Mouse (Mus musculus): ENCODE data around the gene Arl2bp. TPM values are rescaled to one million over a fixed set of nuclear protein-coding genes. Genes with fewer than 3 reads are reported as not detected.
A peak's percentile ranks its signal among the peaks of the same experiment; 100 is the strongest.

The Arl2bp gene
- polyA plus RNA-seq, 1 experiment from 2014 or later: 21.3 TPM

DNA sequence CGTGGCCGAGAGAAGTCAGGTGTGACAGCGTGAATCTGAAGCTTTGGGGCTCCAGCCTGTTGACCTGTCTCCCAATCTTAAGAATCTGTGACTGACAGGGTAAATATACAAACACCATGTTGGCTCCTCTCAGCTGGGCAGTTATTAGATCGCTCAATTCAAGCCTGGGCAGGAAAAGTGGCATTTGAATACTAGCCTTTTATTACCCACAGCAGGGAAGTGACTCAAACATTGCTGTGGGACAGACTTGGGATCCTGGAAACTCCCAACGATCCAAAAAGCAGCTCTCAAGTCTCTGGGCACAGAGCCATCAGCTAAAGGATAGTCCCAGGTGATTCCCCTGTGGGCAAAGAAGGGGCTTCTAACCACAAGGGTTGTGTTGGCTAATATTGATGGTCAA is 48.2 kb downstream of the Arl2bp start:
- H3K9ac ChIP-seq (replicated peaks): no peak overlapping the region
- no peaks in the 10 kb centered on the region for H3K27me3 ChIP-seq (ENCODE audit: insufficient read depth, low read length)
- H3K9me3 ChIP-seq (ENCODE audit: low read length): no peaks in the 10 kb centered on the region
- DNase-seq (no peak), ATAC-seq (no peak)
- WGBS (ENCODE audit: insufficient replicate concordance): 41% methylated on average over 5 of the region's 5 CpGs
- no peak overlapping the region for H3K27ac ChIP-seq (ENCODE audit: low read depth)
- no peak overlapping the region for H3K4me2 ChIP-seq (ENCODE audit: low read depth, low read length)
- TF ChIP-seq EP300 (IDR thresholded peaks at IDR 0.05; ENCODE audit: low read depth) (no peak), CTCF (IDR thresholded peaks at IDR 0.05; ENCODE audit: low read depth) (no peak)
- peaks cover 4% of the 10 kb centered on the region; the same call in 1 of the 2 replicates for H3K4me1 ChIP-seq (ENCODE audit: insufficient read depth)
- H3K36me3 ChIP-seq (replicated peaks; ENCODE audit: insufficient read depth, low read length): no peaks in the 10 kb centered on the region
- no peak overlapping the region for H3K4me3 ChIP-seq (ENCODE audit: low read depth, low read length)

DNA sequence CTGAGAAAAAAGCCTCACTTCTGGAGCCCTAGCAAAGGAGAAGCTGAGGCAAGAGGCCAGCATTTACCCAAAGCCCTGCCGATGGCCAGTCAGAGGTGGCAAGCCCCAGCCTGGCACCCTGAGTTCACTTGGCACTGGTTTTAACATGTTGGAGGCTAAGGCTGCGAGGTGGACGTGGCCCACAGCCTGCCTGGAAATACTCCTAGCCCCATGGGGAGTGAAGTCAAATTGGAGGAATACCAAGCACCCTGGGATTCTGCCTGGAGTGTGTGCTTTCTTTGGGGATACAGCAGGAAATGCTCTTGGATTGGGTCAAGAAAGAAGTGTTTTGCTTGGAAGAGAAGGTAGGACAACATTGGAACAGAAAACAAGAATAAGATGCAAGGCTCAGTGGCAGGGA is 49.5 kb downstream of the Arl2bp start:
- WGBS (ENCODE audit: insufficient replicate concordance): 69% methylated on average over 3 of the region's 3 CpGs
- no peak for ATAC-seq

DNA sequence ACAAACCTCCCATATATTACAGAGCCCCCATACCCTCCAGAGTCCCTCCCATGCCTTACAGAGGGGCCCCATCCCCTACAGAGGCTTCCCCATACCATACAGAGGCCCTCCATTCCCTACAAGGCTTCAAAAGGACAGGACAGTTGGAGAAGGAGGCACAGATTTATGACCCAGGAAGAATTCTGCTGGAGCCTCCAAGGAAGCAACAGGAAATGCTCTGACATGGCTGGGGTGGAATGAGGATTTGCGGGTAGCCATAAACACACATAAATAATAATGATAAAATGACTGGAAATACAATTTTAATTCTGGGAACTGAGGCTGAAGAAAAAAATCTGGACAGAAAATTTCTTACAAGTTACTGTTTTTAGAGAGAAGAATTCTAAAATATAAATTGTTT is 50.4 kb downstream of the Arl2bp start:
- Histone ChIP-seq H3K36me3 (replicated peaks; ENCODE audit: insufficient read depth, low read length) (no peaks in the 10 kb centered on the region), H3K9me3 (ENCODE audit: low read length) (no peaks in the 10 kb centered on the region), H3K4me1 (ENCODE audit: insufficient read depth) (no peaks in the 10 kb centered on the region), H3K27ac (ENCODE audit: low read depth) (no peak overlapping the region), H3K4me2 (ENCODE audit: low read depth, low read length) (no peak overlapping the region), H3K27me3 (ENCODE audit: insufficient read depth, low read length) (no peaks in the 10 kb centered on the region), H3K9ac (replicated peaks) (no peak overlapping the region), H3K4me3 (ENCODE audit: low read depth, low read length) (no peak overlapping the region)
- DNase-seq (peak; percentile 5), ATAC-seq (no peak)
- no peak for TF ChIP-seq CTCF (IDR thresholded peaks at IDR 0.05; ENCODE audit: low read depth)
- TF ChIP-seq EP300 (IDR thresholded peaks at IDR 0.05; ENCODE audit: low read depth): no peak
- WGBS (ENCODE audit: insufficient replicate concordance): 55% methylated on average over 1 of the region's 1 CpGs

More for the DNA sequence above, 49.5 kb downstream of the Arl2bp start:
- H3K9me3 ChIP-seq (ENCODE audit: low read length): no peaks in the 10 kb centered on the region
- H3K4me1 ChIP-seq (ENCODE audit: insufficient read depth): peaks cover 4% of the 10 kb centered on the region; the same call in 1 of the 2 replicates
- H3K27me3 ChIP-seq (ENCODE audit: insufficient read depth, low read length): no peaks in the 10 kb centered on the region
- no peak overlapping the region for H3K4me2 ChIP-seq (ENCODE audit: low read depth, low read length)
- no peaks in the 10 kb centered on the region for H3K36me3 ChIP-seq (replicated peaks; ENCODE audit: insufficient read depth, low read length)
- H3K4me3 ChIP-seq (ENCODE audit: low read depth, low read length): no peak overlapping the region
- no peak overlapping the region for H3K9ac ChIP-seq (replicated peaks)
- TF ChIP-seq EP300 (IDR thresholded peaks at IDR 0.05; ENCODE audit: low read depth): no peak
- TF ChIP-seq CTCF (IDR thresholded peaks at IDR 0.05; ENCODE audit: low read depth): no peak
- H3K27ac ChIP-seq (ENCODE audit: low read depth): no peak overlapping the region
- no peak for DNase-seq

Other genes with a start within 250 kb of the Arl2bp start
- gene Nlrc5, start 232.2 kb upstream of the Arl2bp start, polyA plus RNA-seq (2015; fragmentation: Nextera tagmentation; extraction: Ambion mirVana): 0.82 and 1.3 TPM in 2 replicates
- gene Cpne2, start 133.6 kb upstream of the Arl2bp start, polyA plus RNA-seq (2015; fragmentation: Nextera tagmentation; extraction: Ambion mirVana): 3.9 and 4.2 TPM in 2 replicates
- gene Rspry1, start 64.7 kb upstream of the Arl2bp start, polyA plus RNA-seq (2015; fragmentation: Nextera tagmentation; extraction: Ambion mirVana): 10.2 and 11.1 TPM in 2 replicates
- 23.6 and 24.2 TPM in 2 replicates for gene Fam192a, start 64.6 kb upstream of the Arl2bp start, polyA plus RNA-seq (2015; fragmentation: Nextera tagmentation; extraction: Ambion mirVana)
- 2.5 and 3.1 TPM in 2 replicates for gene Pllp, start 29.7 kb downstream of the Arl2bp start, polyA plus RNA-seq (2015; fragmentation: Nextera tagmentation; extraction: Ambion mirVana)
- 0.07 and 0.28 TPM in 2 replicates for gene Ccl22, start 79.0 kb downstream of the Arl2bp start, polyA plus RNA-seq (2015; fragmentation: Nextera tagmentation; extraction: Ambion mirVana)
- 0.47 and 0.79 TPM in 2 replicates for gene Cx3cl1, start 105.4 kb downstream of the Arl2bp start, polyA plus RNA-seq (2015; fragmentation: Nextera tagmentation; extraction: Ambion mirVana)
- gene Ccl17, start 143.9 kb downstream of the Arl2bp start, polyA plus RNA-seq (2015; fragmentation: Nextera tagmentation; extraction: Ambion mirVana): 0.31 TPM in 1 of 2 replicates, not detected in the other
- 65.6 and 66.1 TPM in 2 replicates for gene Coq9, start 171.7 kb downstream of the Arl2bp start, polyA plus RNA-seq (2015; fragmentation: Nextera tagmentation; extraction: Ambion mirVana)
- gene Ciapin1, start 171.8 kb downstream of the Arl2bp start, polyA plus RNA-seq (2015; fragmentation: Nextera tagmentation; extraction: Ambion mirVana): 36.5 and 39.4 TPM in 2 replicates
- 50.6 and 52.1 TPM in 2 replicates for gene Polr2c, start 190.8 kb downstream of the Arl2bp start, polyA plus RNA-seq (2015; fragmentation: Nextera tagmentation; extraction: Ambion mirVana)
- 3.5 and 4.5 TPM in 2 replicates for gene Dok4, start 209.7 kb downstream of the Arl2bp start, polyA plus RNA-seq (2015; fragmentation: Nextera tagmentation; extraction: Ambion mirVana)